Mouse (Mus musculus): ENCODE results near the gene Cmip. TPM values are rescaled to one million over a fixed set of nuclear protein-coding genes. Genes with fewer than 3 reads are reported as not detected.
A peak's percentile ranks its signal among the peaks of the same experiment; 100 is the strongest.

Cmip gene
- polyA plus RNA-seq, 1 experiment from 2014 or later = 21.8 TPM

- Histone ChIP-seq H3K9ac (no peak overlapping the region), H3K4me2 (no peak overlapping the region), H3K9me3 (replicated peaks) (no peaks in the 10 kb centered on the region), H3K27ac (no peak overlapping the region), H3K4me3 (replicated peaks) (no peak overlapping the region), H3K4me1 (peaks cover 31% of the 10 kb centered on the region), H3K27me3 (no peaks in the 10 kb centered on the region), H3K36me3 (peaks cover 5% of the 10 kb centered on the region)
- 79% methylated on average over 14 of the region's 14 CpGs for WGBS
- no peak for ATAC-seq (replicated peaks; ENCODE audit: low FRiP score)
These were observed 145.0 kb downstream of the Cmip start for GRCm38 (mm10) chr8:117401880-117402279.

- Histone ChIP-seq H3K4me2 (peak overlapping the region; percentile 41), H3K27me3 (no peaks in the 10 kb centered on the region), H3K27ac (peak overlapping the region; percentile 74), H3K9ac (no peak overlapping the region), H3K4me1 (peaks cover 31% of the 10 kb centered on the region), H3K4me3 (replicated peaks) (no peak overlapping the region), H3K36me3 (no peaks in the 10 kb centered on the region), H3K9me3 (replicated peaks) (no peaks in the 10 kb centered on the region)
- WGBS = 40% methylated on average over 9 of the region's 9 CpGs
- peak; percentile 30; the same call in 1 of the 2 replicates for ATAC-seq (replicated peaks; ENCODE audit: low FRiP score)
These were observed 146.2 kb downstream of the Cmip start for GRCm38 (mm10) chr8:117402911-117403704.

- no peaks in the 10 kb centered on the region for H3K27me3 ChIP-seq
- no peaks in the 10 kb centered on the region for H3K36me3 ChIP-seq
- H3K4me1 ChIP-seq = peaks cover 34% of the 10 kb centered on the region
- WGBS = 13% methylated on average over 14 of the region's 14 CpGs
- H3K9ac ChIP-seq = no peak overlapping the region
- H3K27ac ChIP-seq = peak overlapping the region; percentile 74
- H3K9me3 ChIP-seq (replicated peaks) = no peaks in the 10 kb centered on the region
- no peak overlapping the region for H3K4me3 ChIP-seq (replicated peaks)
- H3K4me2 ChIP-seq = peak overlapping the region; percentile 41
- ATAC-seq (replicated peaks; ENCODE audit: low FRiP score) = peak; percentile 27; the same call in 1 of the 2 replicates
These were observed 147.0 kb downstream of the Cmip start for GRCm38 (mm10) chr8:117403705-117404476.

GRCm38 (mm10) chr8:117406081-117406480 is 149.2 kb downstream of the Cmip start:
- 92% methylated on average over 3 of the region's 3 CpGs for WGBS
- H3K4me1 ChIP-seq = peaks cover 52% of the 10 kb centered on the region

GRCm38 (mm10) chr8:117408634-117409033 is 151.8 kb downstream of the Cmip start:
- Histone ChIP-seq H3K9me3 (replicated peaks) (no peaks in the 10 kb centered on the region), H3K36me3 (no peaks in the 10 kb centered on the region), H3K4me2 (no peak overlapping the region), H3K27ac (no peak overlapping the region), H3K27me3 (no peaks in the 10 kb centered on the region), H3K9ac (no peak overlapping the region), H3K4me1 (peaks cover 52% of the 10 kb centered on the region), H3K4me3 (replicated peaks) (no peak overlapping the region)
- ATAC-seq (replicated peaks; ENCODE audit: low FRiP score) = no peak
- 83% methylated on average over 7 of the region's 7 CpGs for WGBS

More at GRCm38 (mm10) chr8:117406081-117406480, 149.2 kb downstream of the Cmip start:
- H3K4me3 ChIP-seq (replicated peaks) = no peak overlapping the region
- no peak for ATAC-seq (replicated peaks; ENCODE audit: low FRiP score)
- H3K27ac ChIP-seq = no peak overlapping the region
- no peaks in the 10 kb centered on the region for H3K36me3 ChIP-seq
- no peak overlapping the region for H3K4me2 ChIP-seq
- no peaks in the 10 kb centered on the region for H3K27me3 ChIP-seq
- no peak overlapping the region for H3K9ac ChIP-seq
- H3K9me3 ChIP-seq (replicated peaks) = no peaks in the 10 kb centered on the region

GRCm38 (mm10) chr8:117409056-117409455 is 152.2 kb downstream of the Cmip start:
- no peaks in the 10 kb centered on the region for H3K36me3 ChIP-seq
- no peak overlapping the region for H3K4me3 ChIP-seq (replicated peaks)
- H3K27ac ChIP-seq = no peak overlapping the region
- H3K9ac ChIP-seq = no peak overlapping the region
- H3K27me3 ChIP-seq = no peaks in the 10 kb centered on the region
- WGBS = 87% methylated on average over 7 of the region's 7 CpGs
- H3K4me2 ChIP-seq = no peak overlapping the region
- ATAC-seq (replicated peaks; ENCODE audit: low FRiP score) = no peak
- H3K4me1 ChIP-seq = peaks cover 52% of the 10 kb centered on the region
- H3K9me3 ChIP-seq (replicated peaks) = no peaks in the 10 kb centered on the region

- WGBS = 45% methylated on average over 10 of the region's 10 CpGs
- Histone ChIP-seq H3K4me1 (peaks cover 56% of the 10 kb centered on the region), H3K9me3 (replicated peaks) (no peaks in the 10 kb centered on the region), H3K27me3 (no peaks in the 10 kb centered on the region), H3K4me2 (peak overlapping the region; percentile 37; the same call in 1 of the 2 replicates), H3K27ac (peak overlapping the region; percentile 72), H3K9ac (no peak overlapping the region), H3K36me3 (no peaks in the 10 kb centered on the region), H3K4me3 (replicated peaks) (no peak overlapping the region)
- ATAC-seq (replicated peaks; ENCODE audit: low FRiP score) = no peak
These were observed 153.5 kb downstream of the Cmip start for GRCm38 (mm10) chr8:117410391-117410790.

GRCm38 (mm10) chr8:117410901-117411300 is 154.0 kb downstream of the Cmip start:
- no peaks in the 10 kb centered on the region for H3K27me3 ChIP-seq
- H3K4me3 ChIP-seq (replicated peaks) = no peak overlapping the region
- no peak overlapping the region for H3K9ac ChIP-seq
- no peaks in the 10 kb centered on the region for H3K9me3 ChIP-seq (replicated peaks)
- no peak; the same call in 1 of the 2 replicates for ATAC-seq (replicated peaks; ENCODE audit: low FRiP score)
- H3K36me3 ChIP-seq = peaks cover 4% of the 10 kb centered on the region
- peaks cover 56% of the 10 kb centered on the region for H3K4me1 ChIP-seq
- peak overlapping the region; percentile 37; the same call in 1 of the 2 replicates for H3K4me2 ChIP-seq
- peak overlapping the region; percentile 72 for H3K27ac ChIP-seq
- WGBS = 21% methylated on average over 10 of the region's 10 CpGs

- Histone ChIP-seq H3K9me3 (replicated peaks) (no peaks in the 10 kb centered on the region), H3K4me3 (replicated peaks) (no peak overlapping the region), H3K27me3 (no peaks in the 10 kb centered on the region), H3K4me2 (no peak overlapping the region), H3K4me1 (peaks cover 56% of the 10 kb centered on the region), H3K36me3 (peaks cover 17% of the 10 kb centered on the region), H3K9ac (no peak overlapping the region), H3K27ac (no peak overlapping the region)
- 51% methylated on average over 10 of the region's 10 CpGs for WGBS
- ATAC-seq (replicated peaks; ENCODE audit: low FRiP score) = no peak
These were observed 155.4 kb downstream of the Cmip start for GRCm38 (mm10) chr8:117412232-117412631.

- Histone ChIP-seq H3K27ac (no peak overlapping the region), H3K36me3 (peaks cover 32% of the 10 kb centered on the region), H3K4me3 (replicated peaks) (no peak overlapping the region), H3K4me1 (peaks cover 35% of the 10 kb centered on the region), H3K9me3 (replicated peaks) (no peaks in the 10 kb centered on the region), H3K4me2 (no peak overlapping the region), H3K9ac (no peak overlapping the region), H3K27me3 (no peaks in the 10 kb centered on the region)
- WGBS = 89% methylated on average over 9 of the region's 9 CpGs
- no peak for ATAC-seq (replicated peaks; ENCODE audit: low FRiP score)
These were observed 161.0 kb downstream of the Cmip start for GRCm38 (mm10) chr8:117417830-117418229.

GRCm38 (mm10) chr8:117420841-117421534 is 164.1 kb downstream of the Cmip start:
- no peak overlapping the region for H3K9ac ChIP-seq
- ATAC-seq (replicated peaks; ENCODE audit: low FRiP score) = no peak
- 84% methylated on average over 17 of the region's 17 CpGs for WGBS

More at GRCm38 (mm10) chr8:117420841-117421534, 164.1 kb downstream of the Cmip start:
- Histone ChIP-seq H3K27ac (no peak overlapping the region), H3K4me1 (peaks cover 16% of the 10 kb centered on the region), H3K36me3 (peaks cover 58% of the 10 kb centered on the region), H3K9me3 (replicated peaks) (no peaks in the 10 kb centered on the region), H3K27me3 (no peaks in the 10 kb centered on the region), H3K4me3 (replicated peaks) (no peak overlapping the region), H3K4me2 (no peak overlapping the region)
